Mouse (Mus musculus): ENCODE results near the gene Medag. TPM values are rescaled to one million over a fixed set of nuclear protein-coding genes. Genes with fewer than 3 reads are reported as not detected.

Medag gene
- polyA plus RNA-seq, 1 experiment from 2014 or later = 1.4 TPM

DNA sequence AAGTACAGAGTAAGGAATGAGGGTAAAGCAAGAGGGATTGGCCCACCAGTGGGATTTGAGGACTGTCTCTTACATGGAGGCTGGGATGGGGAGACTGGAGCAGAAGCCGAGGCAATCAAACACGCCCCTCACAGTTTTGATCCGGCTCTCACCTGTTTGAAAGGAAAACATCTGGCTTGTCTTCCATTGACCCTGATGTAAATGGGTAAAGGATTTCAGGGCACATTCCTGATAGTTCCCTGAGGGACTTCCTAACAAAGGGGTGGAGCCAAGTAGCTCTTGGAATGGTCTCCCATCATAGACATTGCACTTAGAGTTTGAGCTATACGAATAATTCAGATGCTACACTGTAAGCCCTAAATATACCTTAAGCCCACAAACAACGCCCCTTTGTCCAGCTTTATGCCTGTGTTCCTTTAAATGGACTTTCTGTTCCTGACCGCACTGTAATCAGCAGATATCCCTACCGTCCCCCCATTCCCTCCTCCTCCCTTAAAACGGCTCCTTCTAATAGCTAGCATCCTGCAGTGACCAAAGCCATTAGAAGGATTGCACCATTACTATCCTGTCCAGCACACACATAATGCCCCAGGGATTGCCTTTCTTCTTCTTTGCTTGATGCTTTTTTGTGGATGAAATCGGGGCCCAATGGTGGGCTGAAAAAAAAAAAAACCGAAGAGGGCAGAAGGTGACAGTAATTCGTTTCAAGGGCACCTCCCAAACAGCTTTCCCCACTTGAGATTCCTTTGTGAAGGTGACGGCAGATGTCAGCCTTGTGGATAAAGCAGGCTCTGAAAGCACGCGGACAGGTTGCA is 36.3 kb upstream of the Medag start:
- peak overlapping the region; percentile 33 for H3K4me2 ChIP-seq
- no peak overlapping the region for H3K4me3 ChIP-seq
- 29% methylated on average over 14 of the region's 14 CpGs for WGBS
- ATAC-seq (ENCODE audit: low read depth) = no peak
- peaks cover 73% of the 10 kb centered on the region for H3K4me1 ChIP-seq (replicated peaks)
- H3K27me3 ChIP-seq = no peaks in the 10 kb centered on the region
- H3K36me3 ChIP-seq = no peaks in the 10 kb centered on the region
- peak overlapping the region; percentile 82 for H3K27ac ChIP-seq (replicated peaks)
- no peaks in the 10 kb centered on the region for H3K9me3 ChIP-seq
- peak overlapping the region; percentile 55 for H3K9ac ChIP-seq

DNA sequence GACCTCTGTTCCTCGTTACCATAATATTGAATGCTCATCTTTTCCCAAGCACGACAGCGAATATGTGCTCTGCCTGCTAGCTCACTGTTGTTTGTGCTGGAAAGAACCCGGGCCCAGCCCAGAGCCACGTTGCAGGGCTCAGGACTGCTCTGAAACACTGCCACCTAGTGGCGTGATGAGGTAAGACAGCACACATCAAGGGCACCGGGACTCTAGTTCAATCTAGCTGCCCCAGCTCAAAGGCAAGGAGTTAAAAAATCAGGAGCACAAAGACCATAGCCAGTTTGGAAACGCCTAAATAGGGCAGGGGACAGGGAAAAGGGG is 35.7 kb upstream of the Medag start:
- peak overlapping the region; percentile 82 for H3K27ac ChIP-seq (replicated peaks)
- peak; percentile 78 for ATAC-seq (ENCODE audit: low read depth)
- under 1% methylated on average over 8 of the region's 8 CpGs for WGBS
- peaks cover 79% of the 10 kb centered on the region for H3K4me1 ChIP-seq (replicated peaks)
- peak overlapping the region; percentile 33 for H3K4me2 ChIP-seq
- H3K36me3 ChIP-seq = no peaks in the 10 kb centered on the region
- no peaks in the 10 kb centered on the region for H3K9me3 ChIP-seq
- H3K9ac ChIP-seq = peak overlapping the region; percentile 55
- no peaks in the 10 kb centered on the region for H3K27me3 ChIP-seq
- H3K4me3 ChIP-seq = no peak overlapping the region

GRCm38 (mm10) chr5:149376367-149376766 is 35.2 kb upstream of the Medag start:
- Histone ChIP-seq H3K4me3 (no peak overlapping the region), H3K36me3 (no peaks in the 10 kb centered on the region), H3K9ac (0 out of 2 replicates have a peak overlapping the region, but pooled peaks have one; percentile 12), H3K4me2 (no peak overlapping the region), H3K9me3 (no peaks in the 10 kb centered on the region), H3K27ac (replicated peaks) (peak overlapping the region; percentile 82; the same call in 1 of the 2 replicates), H3K27me3 (no peaks in the 10 kb centered on the region), H3K4me1 (replicated peaks) (peaks cover 84% of the 10 kb centered on the region)
- ATAC-seq (ENCODE audit: low read depth) = no peak
- 81% methylated on average over 7 of the region's 7 CpGs for WGBS

- no peak overlapping the region for H3K4me2 ChIP-seq
- no peaks in the 10 kb centered on the region for H3K36me3 ChIP-seq
- no peaks in the 10 kb centered on the region for H3K27me3 ChIP-seq
- H3K9ac ChIP-seq = no peak overlapping the region
- WGBS = 20% methylated on average over 6 of the region's 6 CpGs
- ATAC-seq (ENCODE audit: low read depth) = no peak
- H3K9me3 ChIP-seq = no peaks in the 10 kb centered on the region
- no peak overlapping the region for H3K4me3 ChIP-seq
- H3K27ac ChIP-seq (replicated peaks) = peak overlapping the region; percentile 42
- peaks cover 91% of the 10 kb centered on the region for H3K4me1 ChIP-seq (replicated peaks)
Observed at GRCm38 (mm10) chr5:149377253-149377652, 34.3 kb upstream of the Medag start.

- Histone ChIP-seq H3K9me3 (no peaks in the 10 kb centered on the region), H3K27ac (replicated peaks) (0 out of 2 replicates have a peak overlapping the region, but pooled peaks have one; percentile 18), H3K4me2 (no peak overlapping the region), H3K4me3 (no peak overlapping the region), H3K9ac (no peak overlapping the region), H3K27me3 (no peaks in the 10 kb centered on the region), H3K36me3 (no peaks in the 10 kb centered on the region), H3K4me1 (replicated peaks) (peaks cover 81% of the 10 kb centered on the region)
- 58% methylated on average over 7 of the region's 7 CpGs for WGBS
- no peak for ATAC-seq (ENCODE audit: low read depth)
Observed at GRCm38 (mm10) chr5:149378566-149378965, 33.0 kb upstream of the Medag start.

GRCm38 (mm10) chr5:149379131-149379784 is 32.3 kb upstream of the Medag start:
- Histone ChIP-seq H3K27ac (replicated peaks) (peak overlapping the region; percentile 74), H3K9ac (no peak overlapping the region), H3K36me3 (no peaks in the 10 kb centered on the region), H3K9me3 (no peaks in the 10 kb centered on the region), H3K4me2 (no peak overlapping the region), H3K4me1 (replicated peaks) (peaks cover 74% of the 10 kb centered on the region), H3K4me3 (no peak overlapping the region), H3K27me3 (no peaks in the 10 kb centered on the region)
- WGBS = 71% methylated on average over 16 of the region's 16 CpGs
- ATAC-seq (ENCODE audit: low read depth) = no peak

GRCm38 (mm10) chr5:149379861-149380260 is 31.7 kb upstream of the Medag start:
- 71% methylated on average over 8 of the region's 8 CpGs for WGBS
- no peak for ATAC-seq (ENCODE audit: low read depth)
- H3K9me3 ChIP-seq = no peaks in the 10 kb centered on the region
- H3K27me3 ChIP-seq = no peaks in the 10 kb centered on the region
- H3K4me1 ChIP-seq (replicated peaks) = peaks cover 70% of the 10 kb centered on the region
- H3K4me3 ChIP-seq = no peak overlapping the region
- H3K36me3 ChIP-seq = no peaks in the 10 kb centered on the region
- 0 out of 2 replicates have a peak overlapping the region, but pooled peaks have one; percentile 18 for H3K9ac ChIP-seq
- 0 out of 2 replicates have a peak overlapping the region, but pooled peaks have one; percentile 1 for H3K4me2 ChIP-seq
- peak overlapping the region; percentile 74 for H3K27ac ChIP-seq (replicated peaks)

DNA sequence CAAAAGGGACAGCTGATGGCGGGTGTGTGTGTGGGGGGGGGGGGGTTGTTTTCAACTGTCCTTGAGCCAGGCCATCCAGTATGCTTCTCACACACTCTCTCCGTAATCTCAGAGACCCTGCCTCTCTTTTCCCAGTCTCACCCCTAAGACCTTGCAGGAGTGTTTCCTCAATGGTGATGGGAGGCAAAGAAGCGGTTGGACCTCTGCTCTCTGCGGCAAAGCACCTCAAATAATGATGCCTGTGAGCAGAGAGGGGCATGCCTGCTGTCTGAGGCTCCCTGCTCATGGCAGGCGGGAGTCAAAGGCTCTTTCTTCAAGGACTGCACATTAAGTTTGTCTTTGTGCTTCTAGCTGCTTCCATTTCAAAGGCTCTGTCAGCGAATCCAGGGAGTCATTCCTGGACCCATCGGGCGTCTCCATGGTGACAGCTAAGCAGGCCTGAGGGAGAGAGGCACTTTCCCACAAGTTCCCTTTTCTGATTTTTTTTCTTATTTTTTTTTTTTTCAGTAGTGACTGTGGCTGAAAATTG is 31.1 kb upstream of the Medag start:
- Histone ChIP-seq H3K9ac (0 out of 2 replicates have a peak overlapping the region, but pooled peaks have one; percentile 18), H3K4me1 (replicated peaks) (peaks cover 64% of the 10 kb centered on the region), H3K4me2 (0 out of 2 replicates have a peak overlapping the region, but pooled peaks have one; percentile 1), H3K4me3 (no peak overlapping the region), H3K27ac (replicated peaks) (peak overlapping the region; percentile 74), H3K9me3 (no peaks in the 10 kb centered on the region), H3K27me3 (no peaks in the 10 kb centered on the region), H3K36me3 (no peaks in the 10 kb centered on the region)
- ATAC-seq (ENCODE audit: low read depth) = peak; percentile 83
- WGBS = 11% methylated on average over 8 of the region's 8 CpGs

GRCm38 (mm10) chr5:149381948-149382347 is 29.6 kb upstream of the Medag start:
- 66% methylated on average over 4 of the region's 4 CpGs for WGBS
- H3K4me3 ChIP-seq = no peak overlapping the region
- H3K9me3 ChIP-seq = no peaks in the 10 kb centered on the region

DNA sequence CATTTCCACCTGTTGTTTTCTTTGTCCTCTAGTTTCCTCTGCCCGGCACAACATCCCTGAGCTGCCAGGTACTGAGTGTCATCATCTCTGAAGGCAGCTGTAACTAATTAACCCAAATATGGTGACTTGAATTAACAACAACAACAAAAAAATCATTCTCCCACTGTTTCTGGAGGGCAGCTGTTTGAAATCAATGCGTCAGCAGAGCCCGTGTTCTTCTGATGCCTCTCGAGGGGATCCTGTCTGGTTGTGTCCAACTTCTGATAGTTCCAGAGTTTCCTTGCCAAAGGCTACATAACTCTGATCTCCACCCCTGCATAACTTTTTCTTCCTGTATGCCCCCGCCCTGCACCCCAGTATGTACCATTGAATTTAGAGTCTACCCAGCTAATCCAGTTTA is 28.9 kb upstream of the Medag start:
- Histone ChIP-seq H3K4me2 (no peak overlapping the region), H3K27me3 (no peaks in the 10 kb centered on the region), H3K9ac (no peak overlapping the region), H3K4me3 (no peak overlapping the region), H3K36me3 (no peaks in the 10 kb centered on the region), H3K4me1 (replicated peaks) (peaks cover 43% of the 10 kb centered on the region), H3K27ac (replicated peaks) (no peak overlapping the region), H3K9me3 (no peaks in the 10 kb centered on the region)
- WGBS = 87% methylated on average over 5 of the region's 5 CpGs
- ATAC-seq (ENCODE audit: low read depth) = no peak

More at GRCm38 (mm10) chr5:149381948-149382347, 29.6 kb upstream of the Medag start:
- Histone ChIP-seq H3K9ac (no peak overlapping the region), H3K4me1 (replicated peaks) (peaks cover 50% of the 10 kb centered on the region), H3K27ac (replicated peaks) (no peak overlapping the region), H3K36me3 (no peaks in the 10 kb centered on the region), H3K27me3 (no peaks in the 10 kb centered on the region), H3K4me2 (no peak overlapping the region)
- no peak for ATAC-seq (ENCODE audit: low read depth)

DNA sequence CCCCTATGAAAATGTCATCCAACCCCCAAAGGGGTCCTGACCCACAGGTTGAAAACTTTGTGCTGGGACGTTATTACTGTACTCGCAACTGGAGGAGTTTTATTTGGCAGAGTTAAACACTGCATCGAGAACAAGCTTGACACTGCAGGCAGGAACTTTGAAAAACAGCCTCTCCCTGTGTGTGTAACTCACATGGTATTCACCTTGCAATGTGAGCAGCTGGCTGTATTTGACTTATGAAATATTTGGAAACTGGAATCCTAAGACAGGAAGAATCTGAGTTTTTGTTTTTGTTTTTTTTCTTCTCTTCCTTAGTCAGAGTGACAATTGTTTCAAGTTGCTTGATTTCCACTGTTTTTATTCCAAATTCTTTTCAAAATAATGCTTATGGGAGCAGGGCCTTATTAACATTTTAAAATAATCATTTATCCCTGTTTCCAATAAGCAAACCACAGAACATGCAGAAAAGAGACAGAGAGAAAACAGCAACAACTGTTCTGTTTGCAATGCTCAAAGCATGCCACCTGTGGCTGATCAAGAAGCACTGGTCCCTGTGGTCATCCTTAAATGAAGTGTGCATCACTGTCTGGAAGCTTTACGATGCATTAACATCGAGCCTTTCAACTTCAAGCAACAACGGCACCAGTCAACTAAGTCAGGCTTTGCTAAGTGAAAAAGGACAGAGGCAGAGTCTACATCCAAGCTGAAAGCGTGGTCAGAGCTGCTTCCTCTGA is 26.2 kb upstream of the Medag start:
- H3K36me3 ChIP-seq = no peaks in the 10 kb centered on the region
- no peaks in the 10 kb centered on the region for H3K9me3 ChIP-seq
- no peaks in the 10 kb centered on the region for H3K27me3 ChIP-seq
- no peak overlapping the region for H3K27ac ChIP-seq (replicated peaks)
- no peak overlapping the region for H3K4me3 ChIP-seq
- WGBS = 89% methylated on average over 7 of the region's 7 CpGs
- no peak overlapping the region for H3K4me2 ChIP-seq
- no peak overlapping the region for H3K9ac ChIP-seq
- peaks cover 17% of the 10 kb centered on the region for H3K4me1 ChIP-seq (replicated peaks)
- no peak for ATAC-seq (ENCODE audit: low read depth)
